Mouse (Mus musculus) heart, postnatal 4 days (tissue): ENCODE data around the gene Psme2. TPM values are rescaled to one million over a fixed set of nuclear protein-coding genes. Genes with fewer than 3 reads are reported as not detected.

Source experiments
- DNase-seq: peaks from one replicate; pipeline ENCODE4 v3.0.0; 2021
- total RNA-seq, 2 experiments: library from RNA; stranded (reverse); gene quantifications; 2 replicates each; pipeline ENCODE4 v1.2.3; 2021

Psme2 gene
- total RNA-seq, 2 experiments from 2014 or later = 127 to 153 TPM

GRCm38 (mm10) chr14:55567496-55567895 is 23.4 kb downstream of the Psme2 start:
- DNase-seq = no peak

- no peak for DNase-seq
These were observed 25.2 kb downstream of the Psme2 start for GRCm38 (mm10) chr14:55565748-55566147.

GRCm38 (mm10) chr14:55563249-55563648 is 27.7 kb downstream of the Psme2 start:
- DNase-seq = no peak

GRCm38 (mm10) chr14:55561860-55562259 is 29.1 kb downstream of the Psme2 start:
- no peak for DNase-seq

GRCm38 (mm10) chr14:55560202-55561073 is 30.5 kb downstream of the Psme2 start, which contains the start of gene A730061H03Rik:
Gene A730061H03Rik, minus strand, starts transcription at chr14:55560406.
- DNase-seq = peak; percentile 98

- DNase-seq = peak; percentile 93
These were observed 31.1 kb downstream of the Psme2 start, which contains the start of gene Dcaf11 for GRCm38 (mm10) chr14:55559799-55560201. Gene Dcaf11, plus strand, starts transcription at chr14:55560006.

- no peak for DNase-seq
These were observed 32.0 kb downstream of the Psme2 start for GRCm38 (mm10) chr14:55558740-55559448.

GRCm38 (mm10) chr14:55557587-55557986 is 33.3 kb downstream of the Psme2 start:
- DNase-seq = no peak

GRCm38 (mm10) chr14:55557003-55557402 is 33.9 kb downstream of the Psme2 start:
- DNase-seq = peak; percentile 89

- no peak for DNase-seq
These were observed 35.1 kb downstream of the Psme2 start for GRCm38 (mm10) chr14:55555788-55556187.

- DNase-seq = no peak
These were observed 36.3 kb downstream of the Psme2 start for GRCm38 (mm10) chr14:55554635-55555034.

- DNase-seq = no peak
These were observed 39.1 kb downstream of the Psme2 start for GRCm38 (mm10) chr14:55551794-55552193.

GRCm38 (mm10) chr14:55551347-55551746 is 39.6 kb downstream of the Psme2 start:
- no peak for DNase-seq

GRCm38 (mm10) chr14:55550191-55550590 is 40.7 kb downstream of the Psme2 start:
- no peak for DNase-seq

- DNase-seq = peak; percentile 28
These were observed 46.6 kb downstream of the Psme2 start for GRCm38 (mm10) chr14:55544334-55544733.

- no peak for DNase-seq
These were observed 48.6 kb downstream of the Psme2 start for GRCm38 (mm10) chr14:55542268-55542667.

GRCm38 (mm10) chr14:55540787-55541321 is 50.1 kb downstream of the Psme2 start:
- DNase-seq = peak; percentile 93

GRCm38 (mm10) chr14:55540067-55540786 is 50.7 kb downstream of the Psme2 start, which contains the start of gene Pck2:
Gene Pck2, plus strand, starts transcription at chr14:55540266.
- peak; percentile 88 for DNase-seq
